ENCODE assay signal across 19 mouse cellular contexts in the genomic region with DNA sequence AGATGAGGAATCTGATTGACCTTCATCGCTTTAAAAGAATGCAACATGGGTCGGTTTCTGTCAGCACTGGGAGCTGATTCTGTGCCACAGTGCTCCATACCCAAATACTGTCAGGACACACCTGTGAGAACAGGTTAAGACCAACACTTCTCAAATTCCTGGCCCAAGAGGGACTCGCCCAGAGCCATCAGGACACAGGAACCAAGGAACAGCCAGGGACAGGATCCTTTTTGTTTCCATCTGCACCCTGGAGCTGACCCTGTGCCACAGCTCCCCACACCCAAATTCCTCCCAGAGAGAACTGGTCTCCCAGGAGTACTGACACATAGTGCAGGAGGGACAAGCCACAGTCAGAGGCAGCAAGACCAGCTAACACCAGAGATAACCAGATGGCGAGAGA.
"Had no signal": no experiment of that assay in that cellular context is flagged by ENCODE, and none has a peak within 500 bp of the region (broad histone marks: within the 10 kb centered on the region; RNA-seq: fewer than 3 reads in every experiment).

No protein-coding gene starts in this region.

- H3K4me1 ChIP-seq: midbrain, embryonic 10.5 days; midbrain, embryonic 12.5 days; stomach, embryonic 15.5 days had no signal

- DNase-seq: lung, adult 18-20 months; lung, embryonic 14.5 days; lung, postnatal 10 days; lung, postnatal 4 days; midbrain, embryonic 14.5 days; retina, postnatal 1 day; right cerebral cortex, adult 18-20 months; right cerebral cortex, postnatal 14 days; thymus, adult 2 months; thymus, postnatal 14 days; thymus, postnatal 36 days had no signal

- H3K27ac ChIP-seq: midbrain, embryonic 10.5 days; midbrain, embryonic 12.5 days; neural tube, embryonic 13.5 days; neural tube, embryonic 15.5 days; stomach, embryonic 15.5 days; stomach, postnatal 0 days had no signal

- H3K9me3 ChIP-seq: neural tube, embryonic 15.5 days; stomach, embryonic 15.5 days had no signal

- H3K9ac ChIP-seq: lung, embryonic 14.5 days; midbrain, embryonic 12.5 days; neural tube, embryonic 13.5 days; neural tube, embryonic 15.5 days; stomach, embryonic 15.5 days had no signal

- H3K27me3 ChIP-seq: midbrain, embryonic 12.5 days; neural tube, embryonic 13.5 days; neural tube, embryonic 15.5 days; stomach, embryonic 15.5 days had no signal

- ATAC-seq: midbrain, embryonic 16.5 days had no signal

- H3K4me3 ChIP-seq: midbrain, embryonic 10.5 days; midbrain, embryonic 12.5 days; myocyte; neural tube, embryonic 13.5 days; neural tube, embryonic 15.5 days; stomach, embryonic 15.5 days had no signal

- H3K4me2 ChIP-seq: lung, embryonic 14.5 days; midbrain, embryonic 12.5 days; neural tube, embryonic 13.5 days; neural tube, embryonic 15.5 days; stomach, embryonic 15.5 days had no signal
